Mouse (Mus musculus) liver, postnatal 0 days (tissue): ENCODE results near the gene Dad1. TPM values are rescaled to one million over a fixed set of nuclear protein-coding genes. Genes with fewer than 3 reads are reported as not detected.

Experiments
- ATAC-seq: fragments of 200-750 bp; cut with Nextera tagmentation; 2 replicates; pipeline ENCODE4 v1.8.0; 2017; ENCODE audit warnings: mild to moderate bottlenecking, moderate library complexity
- DNase-seq: peaks from one replicate; pipeline ENCODE4 v3.0.0-alpha.2; 2016
- H3K27ac ChIP-seq: fragments of 300-500 bp; sonication (generic); 2 replicates; pipeline ENCODE4 v1.5.1; 2014; ENCODE audit warnings: antibody characterized with exemption, moderate library complexity, mild to moderate bottlenecking, low read depth
- H3K27me3 ChIP-seq: fragments of 300-500 bp; sonication (generic); 2 replicates; pipeline ENCODE4 v1.6.1; 2014; ENCODE audit warnings: low read length, control low read depth, mixed read lengths; ENCODE audit not compliant: insufficient read depth
- H3K36me3 ChIP-seq: fragments of 300-500 bp; sonication (generic); replicated peaks from 2 replicates; pipeline ENCODE4 v1.6.1; 2014; ENCODE audit warnings: mild to moderate bottlenecking, control low read depth, low read length, moderate library complexity, mixed read lengths; ENCODE audit not compliant: insufficient read depth
- H3K4me1 ChIP-seq: fragments of 300-500 bp; sonication (generic); 2 replicates; pipeline ENCODE4 v1.6.1; 2014; ENCODE audit warnings: antibody characterized with exemption, mild to moderate bottlenecking, control low read depth; ENCODE audit not compliant: insufficient read depth
- H3K4me2 ChIP-seq: fragments of 300-500 bp; sonication (generic); 2 replicates; pipeline ENCODE4 v1.6.1; 2014; ENCODE audit warnings: low read depth, mild to moderate bottlenecking, low read length, moderate library complexity, mixed read lengths
- H3K4me3 ChIP-seq: fragments of 300-500 bp; sonication (generic); 2 replicates; pipeline ENCODE4 v1.5.1; 2014; ENCODE audit warnings: low read depth, low read length
- H3K9ac ChIP-seq: fragments of 300-500 bp; sonication (generic); replicated peaks from 2 replicates; pipeline ENCODE4 v1.6.1; 2014; ENCODE audit warnings: mild to moderate bottlenecking, moderate library complexity
- H3K9me3 ChIP-seq: fragments of 300-500 bp; sonication (generic); 2 replicates; pipeline ENCODE4 v1.6.1; 2016; ENCODE audit warnings: mild to moderate bottlenecking, control low read depth, low read length, mixed read lengths
- CTCF ChIP-seq: sonication (generic); IDR thresholded peaks from 2 replicates; pipeline ENCODE4 v1.5.1; 2016; ENCODE audit warnings: antibody characterized with exemption, low read depth
- EP300 ChIP-seq: IDR thresholded peaks from 2 replicates; pipeline ENCODE4 v1.6.1; 2016; ENCODE audit warnings: antibody characterized with exemption, low read depth, mild to moderate bottlenecking
- WGBS: fragments of 180-500 bp; shearing (Covaris S2); extraction: QIAGEN DNeasy Blood & Tissue Kit; methylation state at CpG from one replicate; pipeline ENCODE4 v1.1.7; 2014; ENCODE audit not compliant: insufficient replicate concordance; 5-methylcytosine and 5-hydroxymethylcytosine counted together
- polyA plus RNA-seq: library from polyadenylated mRNA; unstranded; fragments of >200 nt; fragmentation: Nextera tagmentation; extraction: Ambion mirVana; gene quantifications from 2 replicates; pipeline ENCODE4 v1.2.1, GENCODE M21; 2015

Gene Dad1
- polyA plus RNA-seq, 1 experiment from 2014 or later, result 226 TPM

DNA sequence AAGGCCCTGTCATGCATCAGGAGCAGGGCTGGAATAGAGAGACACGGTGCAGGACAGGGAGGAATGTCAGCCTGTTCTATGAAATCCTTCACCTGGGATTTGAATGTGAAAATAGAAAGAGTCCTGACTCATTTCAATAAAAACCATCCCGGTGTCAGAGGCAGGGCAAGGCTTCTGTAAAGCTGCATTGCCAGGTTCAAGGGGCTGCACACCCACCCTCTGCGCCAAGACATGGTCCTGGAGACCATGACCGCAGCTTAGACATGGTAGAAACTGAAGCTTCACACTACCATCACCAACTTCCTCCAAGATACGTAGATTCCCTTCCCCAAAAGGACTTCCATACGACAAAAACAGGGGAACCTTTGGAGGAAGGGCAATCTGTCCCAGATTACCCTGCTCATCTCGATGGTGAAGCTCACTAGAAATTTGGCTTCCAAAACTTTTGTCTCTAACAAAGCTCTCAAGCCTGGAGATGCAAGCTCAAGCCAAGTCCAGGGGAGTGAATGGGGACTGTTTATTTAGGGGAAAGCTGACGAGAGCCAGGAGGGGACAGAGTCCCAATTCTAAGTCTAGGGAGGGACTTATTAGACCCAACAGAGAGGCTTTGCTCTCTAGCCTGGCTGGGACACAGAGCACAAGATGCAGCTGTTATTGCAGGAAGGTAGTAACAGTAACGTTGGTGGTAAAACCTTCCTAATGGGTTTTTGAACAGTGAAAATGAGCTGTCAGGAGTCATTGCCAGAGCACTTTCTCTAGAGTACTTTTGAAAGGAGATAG, 60.4 kb downstream of the Dad1 start:
- no peak for ATAC-seq
- no peak overlapping the region for H3K9ac ChIP-seq
- H3K27me3 ChIP-seq, result no peaks in the 10 kb centered on the region
- H3K27ac ChIP-seq, result no peak overlapping the region
- H3K4me2 ChIP-seq, result no peak overlapping the region
- WGBS, result 73% methylated on average over 9 of the region's 9 CpGs
- H3K9me3 ChIP-seq, result no peaks in the 10 kb centered on the region
- H3K4me3 ChIP-seq, result no peak overlapping the region
- DNase-seq, result no peak
- no peaks in the 10 kb centered on the region for H3K4me1 ChIP-seq
- no peaks in the 10 kb centered on the region for H3K36me3 ChIP-seq
- no peak for TF ChIP-seq CTCF
- TF ChIP-seq EP300, result no peak

DNA sequence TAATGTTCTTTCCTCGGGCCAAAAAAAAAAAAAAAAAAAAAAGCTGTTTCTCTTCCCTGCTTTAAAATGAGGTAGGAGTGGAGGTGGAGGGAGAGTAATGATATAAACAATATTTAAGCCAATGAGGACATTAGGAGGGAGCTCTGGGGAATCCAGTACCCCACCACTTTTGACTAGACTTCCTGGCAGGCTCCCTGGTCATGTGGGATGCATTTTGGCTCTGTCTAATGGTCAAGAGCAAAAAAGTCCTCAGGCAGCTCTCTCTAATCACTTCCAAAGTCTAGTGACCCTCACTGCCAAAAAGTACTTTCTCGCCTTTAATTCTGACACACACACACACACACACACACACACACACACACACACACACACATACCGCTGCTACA, 61.4 kb downstream of the Dad1 start:
- Histone ChIP-seq H3K4me3 (no peak overlapping the region), H3K27me3 (no peaks in the 10 kb centered on the region), H3K9me3 (no peaks in the 10 kb centered on the region), H3K36me3 (no peaks in the 10 kb centered on the region), H3K4me1 (no peaks in the 10 kb centered on the region), H3K4me2 (no peak overlapping the region), H3K9ac (no peak overlapping the region), H3K27ac (no peak overlapping the region)
- DNase-seq (no peak), ATAC-seq (no peak)
- 60% methylated on average over 3 of the region's 3 CpGs for WGBS
- TF ChIP-seq CTCF (no peak), EP300 (no peak)

DNA sequence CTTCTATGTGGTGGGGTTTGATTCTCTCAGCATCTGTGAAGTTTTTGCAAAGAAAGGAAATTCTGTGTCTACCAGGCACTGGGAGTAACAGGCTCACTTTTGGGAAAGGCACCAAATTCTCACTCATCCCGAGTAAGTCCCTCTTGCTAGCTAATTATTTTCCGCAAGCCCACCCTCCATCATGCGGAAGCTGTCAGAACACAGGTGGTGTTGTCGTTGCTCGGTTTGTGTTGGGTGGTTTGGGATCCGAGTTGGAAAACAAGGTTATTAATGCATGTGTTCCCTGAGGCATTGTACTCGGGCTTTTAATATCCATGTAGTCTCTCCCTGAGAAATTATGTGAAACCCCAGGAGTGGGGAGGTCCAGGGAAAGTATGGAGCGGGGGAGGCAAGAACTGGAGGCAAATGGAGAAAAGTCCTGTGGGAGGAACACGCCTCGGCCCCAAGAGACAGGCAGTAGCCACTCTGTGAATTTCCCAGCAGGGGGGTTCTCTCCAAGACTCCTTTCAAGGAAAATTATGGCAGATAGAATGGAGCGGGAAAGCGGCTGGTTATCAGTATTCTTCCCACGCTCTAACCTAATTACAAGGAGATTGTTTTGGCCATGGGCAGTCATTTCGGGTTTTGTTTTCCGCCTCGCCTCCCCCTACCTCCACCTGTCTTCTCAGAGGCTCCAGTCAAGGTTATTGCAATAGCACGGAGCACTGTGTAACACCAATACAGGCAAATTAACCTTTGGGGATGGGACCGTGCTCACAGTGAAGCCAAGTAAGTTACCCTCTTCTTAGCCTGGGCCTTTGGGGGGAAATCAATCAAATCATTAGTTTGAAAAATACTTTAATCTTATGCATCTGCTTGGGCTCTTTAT, 62.1 kb downstream of the Dad1 start:
- DNase-seq (no peak), ATAC-seq (no peak)
- 75% methylated on average over 18 of the region's 18 CpGs for WGBS
- no peak overlapping the region for H3K27ac ChIP-seq
- no peak overlapping the region for H3K9ac ChIP-seq
- TF ChIP-seq CTCF (no peak), EP300 (no peak)
- no peaks in the 10 kb centered on the region for H3K9me3 ChIP-seq
- no peaks in the 10 kb centered on the region for H3K27me3 ChIP-seq
- H3K4me1 ChIP-seq, result no peaks in the 10 kb centered on the region
- H3K4me3 ChIP-seq, result no peak overlapping the region
- no peak overlapping the region for H3K4me2 ChIP-seq
- H3K36me3 ChIP-seq, result no peaks in the 10 kb centered on the region

DNA sequence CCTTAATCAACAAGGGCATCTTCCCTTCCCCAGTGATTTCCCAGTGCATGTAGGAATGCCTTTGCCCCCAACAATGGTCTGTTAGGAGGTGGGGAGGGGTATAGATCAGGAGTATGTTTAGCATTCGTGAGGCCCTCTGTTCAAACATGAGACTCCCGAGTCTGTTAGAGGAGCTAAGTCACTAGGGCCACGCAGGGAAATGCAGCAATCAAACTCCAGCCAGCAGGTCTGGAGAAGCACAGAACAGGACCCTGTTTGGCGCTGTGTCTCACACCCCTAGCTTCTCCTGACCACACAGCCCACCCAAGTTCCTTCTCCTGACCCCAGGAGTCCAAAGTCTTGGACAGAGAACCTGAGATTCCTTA, 62.9 kb downstream of the Dad1 start:
- H3K4me1 ChIP-seq, result no peaks in the 10 kb centered on the region
- TF ChIP-seq CTCF (no peak), EP300 (no peak)
- H3K27ac ChIP-seq, result no peak overlapping the region
- H3K27me3 ChIP-seq, result no peaks in the 10 kb centered on the region
- WGBS, result 40% methylated on average over 4 of the region's 4 CpGs
- no peak overlapping the region for H3K9ac ChIP-seq
- H3K36me3 ChIP-seq, result no peaks in the 10 kb centered on the region
- ATAC-seq, result no peak
- no peak overlapping the region for H3K4me3 ChIP-seq
- no peak overlapping the region for H3K4me2 ChIP-seq
- no peak for DNase-seq
- no peaks in the 10 kb centered on the region for H3K9me3 ChIP-seq

DNA sequence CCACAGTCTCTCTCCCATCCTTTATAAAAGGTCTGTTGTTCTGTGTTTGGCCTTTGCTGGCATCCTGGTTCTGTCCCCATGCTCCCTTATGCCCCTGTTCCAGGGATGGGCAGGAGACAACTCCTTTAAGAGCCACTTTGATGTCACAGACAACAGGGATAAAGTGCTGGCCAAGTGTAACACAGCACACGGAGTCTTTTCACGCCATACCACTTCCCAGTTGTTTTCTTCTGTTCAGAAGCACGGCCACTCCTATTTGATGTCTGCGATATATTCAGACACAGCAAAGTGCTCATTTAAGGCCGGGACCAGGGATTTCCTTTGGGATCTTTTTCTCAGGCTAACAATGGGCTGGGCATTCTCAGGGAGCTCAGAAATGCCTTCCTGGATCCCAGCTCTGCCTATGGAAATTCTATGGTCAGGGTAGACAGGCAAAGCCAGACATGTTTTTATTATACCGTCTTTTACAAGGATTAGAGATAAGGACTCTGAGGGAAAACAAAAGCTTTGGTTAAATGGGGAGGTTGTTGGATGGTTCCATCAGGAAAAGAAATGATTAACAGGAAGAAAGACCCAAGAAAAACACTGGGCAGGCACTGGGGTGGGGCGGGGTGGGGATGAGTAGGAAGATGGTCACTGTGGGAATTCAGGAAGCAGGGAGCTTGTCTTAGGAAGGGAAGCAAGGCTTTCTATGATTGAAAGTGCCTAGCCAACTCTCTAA, 63.4 kb downstream of the Dad1 start:
- Histone ChIP-seq H3K4me1 (no peaks in the 10 kb centered on the region), H3K4me2 (no peak overlapping the region), H3K27me3 (no peaks in the 10 kb centered on the region), H3K27ac (no peak overlapping the region), H3K9ac (no peak overlapping the region), H3K36me3 (no peaks in the 10 kb centered on the region), H3K4me3 (no peak overlapping the region), H3K9me3 (no peaks in the 10 kb centered on the region)
- DNase-seq (no peak), ATAC-seq (no peak)
- 52% methylated on average over 7 of the region's 7 CpGs for WGBS
- TF ChIP-seq CTCF (no peak), EP300 (no peak)

DNA sequence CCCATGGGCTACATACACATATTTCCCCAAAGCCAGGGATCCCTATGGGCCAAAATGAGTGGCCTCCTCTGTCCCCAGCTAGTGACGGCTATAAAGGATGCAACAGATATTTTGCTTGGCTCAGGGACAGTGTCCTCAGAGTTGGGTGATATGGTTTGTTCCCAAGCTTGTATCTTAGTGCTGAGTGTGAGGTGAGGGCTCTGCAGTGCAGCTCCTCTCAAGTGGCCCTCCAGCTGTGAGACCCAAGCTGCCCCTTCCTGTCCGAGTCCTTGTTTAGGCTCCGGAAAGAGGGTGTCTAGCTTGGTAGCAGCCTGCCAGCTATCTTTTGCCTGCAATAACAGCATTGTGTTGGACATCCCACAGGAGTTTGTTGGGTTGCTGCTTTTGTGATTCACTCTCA, 64.6 kb downstream of the Dad1 start:
- DNase-seq (no peak), ATAC-seq (no peak)
- no peak for TF ChIP-seq CTCF
- no peak for TF ChIP-seq EP300
- Histone ChIP-seq H3K27me3 (no peaks in the 10 kb centered on the region), H3K9ac (no peak overlapping the region), H3K27ac (no peak overlapping the region), H3K4me1 (no peaks in the 10 kb centered on the region), H3K4me3 (no peak overlapping the region), H3K9me3 (no peaks in the 10 kb centered on the region), H3K4me2 (no peak overlapping the region), H3K36me3 (no peaks in the 10 kb centered on the region)
- WGBS, result 75% methylated on average over 3 of the region's 3 CpGs
